Comparison of ENCODE assay signal across 8 mouse cellular contexts in genomic region chr5:105648648-105649287, GRCm38 (mm10). TPM values are rescaled to one million over a fixed set of nuclear protein-coding genes. Genes with fewer than 3 reads are reported as not detected.
A peak's percentile ranks its signal among the peaks of the same experiment; 100 is the strongest.
DNase-seq lines count a peak whose midpoint lies in the region; ATAC-seq and TF ChIP-seq lines count a peak whose summit lies in the region.

No protein-coding gene starts in this region.

- WGBS in macrophage (ENCODE audit: missing documents) = 15% methylated on average over 7 of the region's 7 CpGs

- H3K79me2 ChIP-seq in CH12.LX (replicated peaks; ENCODE audit: control insufficient read depth, extremely low read depth, insufficient read depth, poor library complexity, severe bottlenecking) = no peaks in the 10 kb centered on the region
- peaks cover 9% of the 10 kb centered on the region; the same call in 1 of the 2 replicates for H3K79me2 ChIP-seq in macrophage (ENCODE audit: inconsistent target)

- peak overlapping the region; percentile 24 for H3K9ac ChIP-seq in CH12.LX (ENCODE audit: insufficient read depth, low read depth)

- peak overlapping the region; percentile 37 for H3K4me2 ChIP-seq in CH12.LX (ENCODE audit: insufficient read depth, low read depth, poor library complexity, severe bottlenecking)

- ATAC-seq in granulocyte monocyte progenitor cell, adult 5-6 weeks (replicated peaks; ENCODE audit: poor library complexity, severe bottlenecking) = peak; percentile 77

- peak; percentile 37 for TF ChIP-seq RAD21 in CH12.LX (IDR thresholded peaks at IDR 0.05; ENCODE audit: low read depth, low read length)

- peak in 1 of 2 experiments; percentile 38; a peak in 2 of 4 replicates for TF ChIP-seq CTCF in CH12.LX (conservative IDR thresholded peaks at IDR 0.05 in 1 of 2, IDR thresholded peaks at IDR 0.05 in 1 of 2; ENCODE audit: low read depth in 2 of 2, low read length in 2 of 2)

- in situ Hi-C loops in CH12.LX (cut with MboI; ENCODE audit: low pct_ligation_motif_present, low pct_unique_long_range_greater_than_20kb, low sequenced_read_pairs) = no loop called here

- peaks cover 0 to 8% of the 10 kb centered on the region in 2 experiments for H3K36me3 ChIP-seq in CH12.LX (replicated peaks in 1 of 2; ENCODE audit: control insufficient read depth in 1 of 2, insufficient read depth in 1 of 2, low read length in 1 of 2)
- H3K36me3 ChIP-seq in macrophage (ENCODE audit: inconsistent target) = no peaks in the 10 kb centered on the region

- H3K27ac ChIP-seq in CH12.LX (ENCODE audit: insufficient read depth, low read depth) = peak overlapping the region; percentile 58
- H3K27ac ChIP-seq in macrophage = peak overlapping the region; percentile 97

- dilution Hi-C loops in CH12.LX (cut with MboI; ENCODE audit: extremely low pct_ligation_motif_present, extremely low pct_unique_long_range_greater_than_20kb, low sequenced_read_pairs) = no loop called here

- H3K9me3 ChIP-seq in CH12.LX (replicated peaks; ENCODE audit: low read length) = no peaks in the 10 kb centered on the region

- no peak for TF ChIP-seq EP300 in CH12.LX (IDR thresholded peaks at IDR 0.05; ENCODE audit: low read length)

- H3K4me1 ChIP-seq in CH12.LX (ENCODE audit: control insufficient read depth in 1 of 2, insufficient read depth in 2 of 2) = peaks cover 14 to 49% of the 10 kb centered on the region in 2 experiments

- DNase-seq in heart, adult 18-20 months = peak; percentile 44 to 76
- DNase-seq in heart, adult 8-10 months (ENCODE audit: low spot score) = no peak
- DNase-seq in CH12.LX (ENCODE audit: extremely low read depth) = peak; percentile 82
- DNase-seq in layer of hippocampus, postnatal 10 days (ENCODE audit: low spot score in 2 of 2) = peak; percentile 33 to 44
- peak; percentile 91 to 98 for DNase-seq in thymus, postnatal 36 days
- no peak for DNase-seq in right cerebral cortex, postnatal 25 days

- no peaks in the 10 kb centered on the region for H3K27me3 ChIP-seq in CH12.LX (replicated peaks)

- H3K4me3 ChIP-seq in CH12.LX (replicated peaks in 1 of 3; ENCODE audit: low read depth in 2 of 3, low read length in 2 of 3, poor library complexity in 1 of 3) (peak overlapping the region in 1 of 3 experiments; percentile 38), macrophage (ENCODE audit: inconsistent target) (no peak overlapping the region; the same call in 1 of the 2 replicates)

- peak; percentile 78 for TF ChIP-seq POLR2A in CH12.LX (IDR thresholded peaks at IDR 0.05; ENCODE audit: low read depth, low read length)

TF ChIP-seq in CH12.LX, 34 proteins besides CTCF, POLR2A, EP300 and RAD21:
- no peak for TF ChIP-seq JUN (IDR thresholded peaks at IDR 0.05; ENCODE audit: insufficient read depth, low read depth, low read length)
- TF ChIP-seq ZC3H11A (IDR thresholded peaks at IDR 0.05; ENCODE audit: low read depth, low read length) = no peak
- 0 out of 2 replicates have a peak, but pooled peaks have one; percentile 77 for TF ChIP-seq MAZ (IDR thresholded peaks at IDR 0.05; ENCODE audit: low read depth, low read length)
- TF ChIP-seq E2F4 (IDR thresholded peaks at IDR 0.05; ENCODE audit: insufficient replicate concordance, low read depth, low read length) = no peak
- TF ChIP-seq MXI1 (IDR thresholded peaks at IDR 0.05; ENCODE audit: low read depth, low read length) = no peak
- no peak; the same call in 1 of the 2 replicates for TF ChIP-seq ETS1 (conservative IDR thresholded peaks at IDR 0.05; ENCODE audit: low read depth, low read length)
- TF ChIP-seq HCFC1 (IDR thresholded peaks at IDR 0.05; ENCODE audit: low read depth, low read length) = peak; percentile 70
- TF ChIP-seq UBTF (IDR thresholded peaks at IDR 0.05; ENCODE audit: low read depth, low read length) = no peak
- TF ChIP-seq CHD2 (IDR thresholded peaks at IDR 0.05; ENCODE audit: low read length) = no peak
- TF ChIP-seq USF1 (IDR thresholded peaks at IDR 0.05; ENCODE audit: low read depth, low read length) = no peak
- TF ChIP-seq MAX (IDR thresholded peaks at IDR 0.05; ENCODE audit: low read length) = peak; percentile 29; the same call in 1 of the 2 replicates
- no peak; the same call in 1 of the 2 replicates for TF ChIP-seq BHLHE40 (IDR thresholded peaks at IDR 0.05; ENCODE audit: low read depth, low read length)
- TF ChIP-seq SIN3A (IDR thresholded peaks at IDR 0.05; ENCODE audit: low read length) = peak; percentile 52; the same call in 1 of the 2 replicates
- TF ChIP-seq TCF12 (IDR thresholded peaks at IDR 0.05; ENCODE audit: low read depth, low read length) = peak; percentile 54
- TF ChIP-seq IRF4 (IDR thresholded peaks at IDR 0.05; ENCODE audit: low read depth, low read length) = peak; percentile 66; the same call in 1 of the 2 replicates
- TF ChIP-seq POLR2AphosphoS2 (IDR thresholded peaks at IDR 0.05; ENCODE audit: low read depth, low read length) = no peak
- peak; percentile 92 for TF ChIP-seq ELF1 (IDR thresholded peaks at IDR 0.05; ENCODE audit: low read depth, low read length)
- TF ChIP-seq TBP (conservative IDR thresholded peaks at IDR 0.05; ENCODE audit: low read depth, low read length) = 0 out of 2 replicates have a peak, but pooled peaks have one; percentile 33
- TF ChIP-seq MEF2A (IDR thresholded peaks at IDR 0.05; ENCODE audit: borderline replicate concordance, low read depth, low read length) = peak; percentile 46; the same call in 1 of the 2 replicates
- TF ChIP-seq SMC3 (IDR thresholded peaks at IDR 0.05; ENCODE audit: low read depth, low read length) = peak; percentile 26
- no peak for TF ChIP-seq USF2 (conservative IDR thresholded peaks at IDR 0.05; ENCODE audit: low read depth, low read length)
- no peak for TF ChIP-seq MYC (IDR thresholded peaks at IDR 0.05; ENCODE audit: low read depth, low read length)
- TF ChIP-seq KAT2A (IDR thresholded peaks at IDR 0.05; ENCODE audit: insufficient replicate concordance, low read length) = no peak
- TF ChIP-seq NELFE (IDR thresholded peaks at IDR 0.05; ENCODE audit: low read depth, low read length) = peak; percentile 69
- TF ChIP-seq ZMIZ1 (IDR thresholded peaks at IDR 0.05; ENCODE audit: low read depth, low read length) = peak; percentile 39; the same call in 1 of the 2 replicates

RNA-seq across cellular contexts. Expression of gene Lrrc8d, which starts 51.0 kb away (rescaled TPM):
- 1 to 10 TPM; 8.1 to 8.8 TPM for total RNA-seq in heart, adult 18-20 months (2021)
- total RNA-seq in heart, adult 8-10 months (2022) = 10 to 100 TPM in 1 of 4 experiments, 1 to 10 TPM in 3; 7.2 to 11.1 (median 9.0) TPM
- total RNA-seq in CH12.LX (2012; rRNA removed) (15.9 and 16.6 TPM in 2 replicates), CH12.LX (2014; rRNA removed) (5.2 and 7.0 TPM in 2 replicates)
- polyA plus RNA-seq in CH12.LX (2012; ENCODE audit: insufficient read length, low read depth) (26.1 and 29.2 TPM in 2 replicates), macrophage (2018) (38.8 to 50.7 TPM (median 45.1 TPM) in 3 replicates)
- 44.6 and 45.0 TPM in 2 replicates for total RNA-seq in granulocyte monocyte progenitor cell, adult 5-6 weeks (2014; fragmentation: Nextera tagmentation)
- 15.5 and 15.7 TPM in 2 replicates for total RNA-seq in granulocyte monocyte progenitor cell, adult 5-6 weeks (2017)
- total RNA-seq in layer of hippocampus, postnatal 10 days (2021) = 10 to 100 TPM; 57.7 to 59.4 TPM
- 100 to 1,000 TPM in 16 of 26 experiments, 10 to 100 TPM in 10; 73.6 to 483 (median 123) TPM for total RNA-seq in macrophage (2018; cell fraction: chromatin; rRNA removed)
- total RNA-seq in macrophage (2018; cell fraction: cytosol; rRNA removed) = 100 to 1,000 TPM in 1 of 26 experiments, 10 to 100 TPM in 25; 46.8 to 160 (median 59.8) TPM
- total RNA-seq in macrophage (2018; cell fraction: nucleus; rRNA removed) = 100 to 1,000 TPM in 14 of 26 experiments, 10 to 100 TPM in 12; 64.4 to 286 (median 111) TPM

Comparison
In these comparisons a context has a peak if more than half of its experiments do, and no peak if none do; other contexts are left out.
1. DNase-seq: peak in heart, adult 18-20 months (2 of 2), CH12.LX (single experiment), layer of hippocampus, postnatal 10 days (2 of 2) and thymus, postnatal 36 days (2 of 2); none in heart, adult 8-10 months (single experiment) and right cerebral cortex, postnatal 25 days (single experiment).